Mouse (Mus musculus): Measurements from ENCODE around the gene Ptger4.

DNA sequence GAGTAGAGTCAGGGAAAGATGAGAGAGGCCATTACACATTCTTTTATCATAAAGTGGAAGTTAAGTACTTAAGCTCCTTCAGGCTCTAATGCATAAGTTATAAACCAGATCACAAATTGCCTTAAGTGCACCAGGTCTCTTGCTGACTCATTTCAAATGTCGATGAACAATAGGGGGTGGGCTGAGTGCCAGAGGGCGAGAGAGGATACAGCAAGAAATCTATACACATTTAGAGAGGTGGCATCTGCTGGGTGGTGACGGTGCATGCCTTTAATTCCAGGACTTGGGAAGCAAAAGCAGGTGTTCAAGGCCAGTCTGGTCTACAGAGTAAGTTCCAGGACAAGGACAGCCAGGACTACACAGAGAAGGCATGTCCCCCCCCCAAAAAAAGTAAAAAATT is 22.1 kb upstream of the Ptger4 start:
- no peak for TF ChIP-seq CTCF (IDR thresholded peaks at IDR 0.05; ENCODE audit: low read depth, low read length)
- no peak for TF ChIP-seq POLR2A (IDR thresholded peaks at IDR 0.05; ENCODE audit: extremely low read depth, insufficient read depth, low read length)

All from liver, adult 2 months (tissue).